Mouse (Mus musculus): Measurements from ENCODE around the gene Fbxo8. TPM values are rescaled to one million over a fixed set of nuclear protein-coding genes. Genes with fewer than 3 reads are reported as not detected.

The Fbxo8 gene
- total and polyA plus RNA-seq, 3 experiments: 17.0 to 28.8 TPM; not detected in 1

GRCm38 (mm10) chr8:56540706-56541105, 10.2 kb upstream of the Fbxo8 start:
- no peak overlapping the region for H3K4me3 ChIP-seq (ENCODE audit: control insufficient read depth in 1 of 2, insufficient read depth in 1 of 2, low read depth in 2 of 2, low read length in 2 of 2)
- no peaks in the 10 kb centered on the region for H3K4me1 ChIP-seq (ENCODE audit: control insufficient read depth in 1 of 2, insufficient read depth in 2 of 2, low read length in 2 of 2)
- H3K79me2 ChIP-seq (ENCODE audit: control insufficient read depth, insufficient read depth, low read length, poor library complexity): no peaks in the 10 kb centered on the region
- no peaks in the 10 kb centered on the region for H3K9me3 ChIP-seq (replicated peaks; ENCODE audit: insufficient read depth, low read length)
- H3K27ac ChIP-seq (ENCODE audit: control insufficient read depth, low read depth, low read length): no peak overlapping the region
- DNase-seq (ENCODE audit: low read depth, low spot score): no peak
- no peaks in the 10 kb centered on the region for H3K27me3 ChIP-seq (ENCODE audit: control insufficient read depth in 1 of 2, insufficient read depth in 2 of 2, low read length in 2 of 2)
- H3K9ac ChIP-seq (ENCODE audit: control insufficient read depth, low read depth, low read length, poor library complexity, severe bottlenecking): no peak overlapping the region
- no peaks in the 10 kb centered on the region; a peak in 2 of 4 replicates for H3K36me3 ChIP-seq (ENCODE audit: control insufficient read depth in 1 of 2, insufficient read depth in 2 of 2, low read length in 2 of 2)
- TF ChIP-seq UBTF (IDR thresholded peaks at IDR 0.05; ENCODE audit: borderline replicate concordance, insufficient read depth, low read depth, low read length): no peak
- TF ChIP-seq CTCF (IDR thresholded peaks at IDR 0.05 in 2 of 3, conservative IDR thresholded peaks at IDR 0.05 in 1 of 3; ENCODE audit: control insufficient read depth in 1 of 3, insufficient read depth in 1 of 3, low read depth in 2 of 3, low read length in 3 of 3, poor library complexity in 1 of 3, severe bottlenecking in 1 of 3): no peak
- no peak for TF ChIP-seq ZNF384 (IDR thresholded peaks at IDR 0.05; ENCODE audit: low read depth, low read length)
- TF ChIP-seq POLR2AphosphoS2 (IDR thresholded peaks at IDR 0.05; ENCODE audit: low read length): no peak

DNA sequence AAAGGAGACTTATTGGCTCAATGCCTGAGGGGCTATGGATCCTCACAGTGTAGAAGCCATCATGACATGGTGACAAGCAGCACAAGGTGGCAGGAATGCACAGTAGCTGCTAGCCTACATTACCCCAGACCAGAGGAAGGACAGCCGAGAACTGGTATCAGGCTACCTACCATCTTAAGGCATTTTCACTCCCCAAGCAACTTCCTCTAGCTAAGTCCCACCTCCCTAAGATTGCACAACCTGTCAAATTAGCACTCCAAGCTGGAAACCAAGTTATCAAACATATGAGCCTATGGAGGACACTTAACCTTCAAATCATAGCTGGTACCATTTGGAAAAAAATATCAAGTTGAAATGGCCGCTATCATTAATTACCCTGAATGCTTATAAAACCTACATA, 3.0 kb upstream of the Fbxo8 start:
- H3K27ac ChIP-seq (ENCODE audit: control insufficient read depth, low read depth, low read length): no peak overlapping the region
- peaks cover 16% of the 10 kb centered on the region for H3K79me2 ChIP-seq (ENCODE audit: control insufficient read depth, insufficient read depth, low read length, poor library complexity)
- peaks cover 0 to 3% of the 10 kb centered on the region in 2 experiments; a peak in 1 of 4 replicates for H3K4me1 ChIP-seq (ENCODE audit: control insufficient read depth in 1 of 2, insufficient read depth in 2 of 2, low read length in 2 of 2)
- H3K27me3 ChIP-seq (ENCODE audit: control insufficient read depth in 1 of 2, insufficient read depth in 2 of 2, low read length in 2 of 2): no peaks in the 10 kb centered on the region
- TF ChIP-seq TBP (IDR thresholded peaks at IDR 0.05; ENCODE audit: low read depth, low read length) (no peak), NRF1 (IDR thresholded peaks at IDR 0.05; ENCODE audit: insufficient read depth, low read depth, low read length, poor library complexity, severe bottlenecking) (no peak), POLR2AphosphoS2 (IDR thresholded peaks at IDR 0.05; ENCODE audit: low read length) (no peak), MYB (IDR thresholded peaks at IDR 0.05; ENCODE audit: low read depth, low read length) (no peak), CTCF (IDR thresholded peaks at IDR 0.05 in 2 of 3, conservative IDR thresholded peaks at IDR 0.05 in 1 of 3; ENCODE audit: control insufficient read depth in 1 of 3, insufficient read depth in 1 of 3, low read depth in 2 of 3, low read length in 3 of 3, poor library complexity in 1 of 3, severe bottlenecking in 1 of 3) (no peak), MAZ (IDR thresholded peaks at IDR 0.05; ENCODE audit: low read depth, low read length) (no peak), MEF2A (IDR thresholded peaks at IDR 0.05; ENCODE audit: extremely low read depth, insufficient replicate concordance, low read depth, low read length, poor library complexity, severe bottlenecking) (no peak), SIN3A (IDR thresholded peaks at IDR 0.05; ENCODE audit: low read length) (no peak), MYC (IDR thresholded peaks at IDR 0.05; ENCODE audit: low read depth, low read length) (no peak), ELF1 (IDR thresholded peaks at IDR 0.05; ENCODE audit: low read depth, low read length) (no peak), TCF12 (IDR thresholded peaks at IDR 0.05; ENCODE audit: low read depth, low read length) (no peak)
- peaks cover 0 to 8% of the 10 kb centered on the region in 2 experiments; a peak in 2 of 4 replicates for H3K36me3 ChIP-seq (ENCODE audit: control insufficient read depth in 1 of 2, insufficient read depth in 2 of 2, low read length in 2 of 2)
- DNase-seq (ENCODE audit: low read depth, low spot score): peak; percentile 21
- H3K9me3 ChIP-seq (replicated peaks; ENCODE audit: insufficient read depth, low read length): no peaks in the 10 kb centered on the region
- no peak overlapping the region for H3K9ac ChIP-seq (ENCODE audit: control insufficient read depth, low read depth, low read length, poor library complexity, severe bottlenecking)
- no peak overlapping the region for H3K4me3 ChIP-seq (ENCODE audit: control insufficient read depth in 1 of 2, insufficient read depth in 1 of 2, low read depth in 2 of 2, low read length in 2 of 2)
